Mouse (Mus musculus) limb, embryonic 14.5 days (tissue): ENCODE data around the gene Lyrm1. TPM values are rescaled to one million over a fixed set of nuclear protein-coding genes. Genes with fewer than 3 reads are reported as not detected.

Experiments
- ATAC-seq: fragments of 200-750 bp; cut with Nextera tagmentation; 2 replicates; pipeline ENCODE4 v1.8.0; 2017; ENCODE audit warnings: low read depth, moderate number of reproducible peaks, moderate TSS enrichment; ENCODE audit not compliant: low FRiP score
- DNase-seq: peaks from one replicate; pipeline ENCODE4 v3.0.0-alpha.2; 2015; ENCODE audit warnings: low spot score
- H3K27ac ChIP-seq: fragments of 300-500 bp; sonication (generic); replicated peaks from 2 replicates; pipeline ENCODE4 v1.5.1; 2014; ENCODE audit warnings: low read depth, mild to moderate bottlenecking, low read length, moderate library complexity, mixed read lengths
- H3K27me3 ChIP-seq: fragments of 300-500 bp; sonication (generic); 2 replicates; pipeline ENCODE4 v1.6.1; 2014; ENCODE audit warnings: low read length, mixed read lengths; ENCODE audit not compliant: control insufficient read depth, insufficient read depth
- H3K36me3 ChIP-seq: fragments of 300-500 bp; sonication (generic); 2 replicates; pipeline ENCODE4 v1.6.1; 2014; ENCODE audit warnings: mild to moderate bottlenecking, low read length, moderate library complexity, mixed read lengths; ENCODE audit not compliant: control insufficient read depth, insufficient read depth
- H3K4me1 ChIP-seq: fragments of 300-500 bp; sonication (generic); 2 replicates; pipeline ENCODE4 v1.6.1; 2014; ENCODE audit warnings: antibody characterized with exemption, low read length, mixed read lengths; ENCODE audit not compliant: control insufficient read depth, insufficient read depth
- H3K4me2 ChIP-seq: fragments of 300-500 bp; sonication (generic); replicated peaks from 2 replicates; pipeline ENCODE4 v1.6.1; 2014; ENCODE audit warnings: low read depth, mild to moderate bottlenecking, low read length, moderate library complexity; ENCODE audit not compliant: severe bottlenecking
- H3K4me3 ChIP-seq: fragments of 300-500 bp; sonication (generic); replicated peaks from 2 replicates; pipeline ENCODE4 v1.5.1; 2014; ENCODE audit warnings: low read length
- H3K9ac ChIP-seq: fragments of 300-500 bp; sonication (generic); 2 replicates; pipeline ENCODE4 v1.6.1; 2014; ENCODE audit warnings: mild to moderate bottlenecking, low read depth, low read length, moderate library complexity; ENCODE audit not compliant: severe bottlenecking
- H3K9me3 ChIP-seq: fragments of 300-500 bp; sonication (generic); 2 replicates; pipeline ENCODE4 v1.6.1; 2016; ENCODE audit warnings: low read length; ENCODE audit not compliant: control insufficient read depth
- POLR2A ChIP-seq: fragments of 200-500 bp; IDR thresholded peaks from 2 replicates; pipeline ENCODE4 v1.8.0; 2012; ENCODE audit warnings: inconsistent platforms, mild to moderate bottlenecking, moderate library complexity, borderline replicate concordance; ENCODE audit not compliant: insufficient read depth, insufficient read length; ENCODE audit errors: extremely low read depth
- WGBS: fragments of 180-500 bp; shearing (Covaris S2); extraction: QIAGEN DNeasy Blood & Tissue Kit; methylation state at CpG from one replicate; pipeline ENCODE4 v1.1.7; 2014; 5-methylcytosine and 5-hydroxymethylcytosine counted together
- polyA plus RNA-seq, 2 experiments: library from polyadenylated mRNA; depleted of rRNA in 1 of 2; stranded (reverse) in 1 of 2; unstranded in 1 of 2; fragments of >200 nt; fragmentation: Nextera tagmentation in 1 of 2; extraction: Ambion mirVana in 1 of 2; gene quantifications; 2 replicates each; pipeline versions ENCODE4 v1.2.1 to v1.2.3; 2012 to 2014

Lyrm1 gene
- polyA plus RNA-seq, 2 experiments: 5.2 to 9.5 TPM

- Histone ChIP-seq H3K27me3 (no peaks in the 10 kb centered on the region), H3K4me2 (no peak overlapping the region), H3K36me3 (peaks cover 6% of the 10 kb centered on the region; the same call in 1 of the 2 replicates), H3K4me3 (no peak overlapping the region), H3K27ac (no peak overlapping the region), H3K9ac (no peak overlapping the region), H3K9me3 (no peaks in the 10 kb centered on the region), H3K4me1 (no peaks in the 10 kb centered on the region)
- WGBS: 87% methylated on average over 2 of the region's 2 CpGs
- no peak for DNase-seq
- ATAC-seq: no peak
- no peak for TF ChIP-seq POLR2A
These were observed 14.4 kb upstream of the Lyrm1 start for GRCm38 (mm10) chr7:119881229-119881628.

DNA sequence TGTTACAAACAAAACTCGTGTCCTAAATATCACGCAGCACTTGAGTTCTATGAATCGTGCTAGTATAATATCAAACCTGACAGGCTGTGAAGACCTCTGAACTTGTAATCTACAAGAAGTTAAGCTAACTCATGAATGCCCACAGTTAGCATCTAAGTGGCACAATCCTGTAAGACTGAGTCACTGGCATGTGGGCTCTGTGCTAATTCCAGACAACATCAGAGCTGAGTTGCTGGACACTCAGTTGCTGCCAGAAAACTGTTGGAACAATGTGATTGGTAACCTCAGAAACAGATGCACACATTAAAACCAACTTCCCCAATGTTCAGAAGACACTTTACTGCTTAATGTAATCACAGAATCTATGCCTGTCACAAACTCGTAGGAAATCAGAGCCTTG, 7.8 kb upstream of the Lyrm1 start:
- Histone ChIP-seq H3K36me3 (no peaks in the 10 kb centered on the region), H3K9ac (no peak overlapping the region), H3K4me1 (no peaks in the 10 kb centered on the region), H3K27ac (no peak overlapping the region), H3K4me2 (no peak overlapping the region), H3K4me3 (no peak overlapping the region), H3K9me3 (no peaks in the 10 kb centered on the region), H3K27me3 (no peaks in the 10 kb centered on the region)
- no peak for TF ChIP-seq POLR2A
- ATAC-seq (no peak), DNase-seq (no peak)
- WGBS: 93% methylated on average over 4 of the region's 4 CpGs

DNA sequence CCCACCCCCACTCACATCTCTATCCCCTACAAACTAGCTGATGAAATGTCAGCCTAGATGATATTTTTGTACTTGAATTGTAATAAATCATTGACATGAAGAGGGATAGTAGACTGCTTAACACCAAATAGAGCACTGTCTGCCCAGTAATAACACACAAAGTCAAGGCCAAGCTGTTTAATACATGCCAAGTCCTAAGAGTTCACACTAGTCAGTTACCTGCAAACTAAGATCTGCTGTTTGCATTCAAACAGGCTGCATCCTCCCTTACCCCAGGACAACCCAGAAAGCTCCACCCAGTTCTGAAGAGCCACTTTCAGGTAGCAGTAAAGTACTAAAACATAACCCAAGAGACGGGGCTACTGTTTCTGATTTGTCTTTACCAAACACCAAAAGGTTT, 3.5 kb upstream of the Lyrm1 start:
- Histone ChIP-seq H3K9ac (no peak overlapping the region), H3K9me3 (no peaks in the 10 kb centered on the region), H3K4me1 (peaks cover 4% of the 10 kb centered on the region; the same call in 1 of the 2 replicates), H3K4me3 (no peak overlapping the region), H3K36me3 (no peaks in the 10 kb centered on the region), H3K4me2 (no peak overlapping the region), H3K27me3 (no peaks in the 10 kb centered on the region), H3K27ac (no peak overlapping the region)
- TF ChIP-seq POLR2A: no peak
- no peak for DNase-seq
- no peak for ATAC-seq
- 83% methylated on average over 1 of the region's 1 CpGs for WGBS

DNA sequence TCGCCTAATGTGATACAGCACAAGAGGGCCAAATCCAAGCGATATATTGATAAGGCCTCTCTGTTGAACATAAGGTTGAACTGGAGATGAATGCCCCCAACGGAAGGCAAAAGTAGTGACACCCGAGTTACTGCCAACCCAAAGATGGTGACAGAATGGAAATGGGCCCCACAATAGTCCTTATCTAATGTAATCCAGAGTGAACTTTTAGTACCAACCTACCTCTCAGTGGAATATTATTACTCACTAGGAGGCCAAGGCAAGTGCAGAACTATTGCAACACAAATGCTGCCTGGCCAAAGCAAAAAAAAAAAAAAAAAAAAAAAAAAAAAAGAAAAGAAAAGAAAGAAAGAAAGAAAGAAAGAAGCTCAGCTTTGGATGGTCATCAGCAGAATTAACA, 2.9 kb upstream of the Lyrm1 start:
- peaks cover 4% of the 10 kb centered on the region; the same call in 1 of the 2 replicates for H3K4me1 ChIP-seq
- no peak for ATAC-seq
- no peaks in the 10 kb centered on the region for H3K27me3 ChIP-seq
- H3K4me3 ChIP-seq: no peak overlapping the region
- TF ChIP-seq POLR2A: no peak
- no peak overlapping the region for H3K4me2 ChIP-seq
- H3K27ac ChIP-seq: no peak overlapping the region
- no peaks in the 10 kb centered on the region for H3K36me3 ChIP-seq
- WGBS: 95% methylated on average over 4 of the region's 4 CpGs
- no peak for DNase-seq
- H3K9me3 ChIP-seq: no peaks in the 10 kb centered on the region
- no peak overlapping the region for H3K9ac ChIP-seq

DNA sequence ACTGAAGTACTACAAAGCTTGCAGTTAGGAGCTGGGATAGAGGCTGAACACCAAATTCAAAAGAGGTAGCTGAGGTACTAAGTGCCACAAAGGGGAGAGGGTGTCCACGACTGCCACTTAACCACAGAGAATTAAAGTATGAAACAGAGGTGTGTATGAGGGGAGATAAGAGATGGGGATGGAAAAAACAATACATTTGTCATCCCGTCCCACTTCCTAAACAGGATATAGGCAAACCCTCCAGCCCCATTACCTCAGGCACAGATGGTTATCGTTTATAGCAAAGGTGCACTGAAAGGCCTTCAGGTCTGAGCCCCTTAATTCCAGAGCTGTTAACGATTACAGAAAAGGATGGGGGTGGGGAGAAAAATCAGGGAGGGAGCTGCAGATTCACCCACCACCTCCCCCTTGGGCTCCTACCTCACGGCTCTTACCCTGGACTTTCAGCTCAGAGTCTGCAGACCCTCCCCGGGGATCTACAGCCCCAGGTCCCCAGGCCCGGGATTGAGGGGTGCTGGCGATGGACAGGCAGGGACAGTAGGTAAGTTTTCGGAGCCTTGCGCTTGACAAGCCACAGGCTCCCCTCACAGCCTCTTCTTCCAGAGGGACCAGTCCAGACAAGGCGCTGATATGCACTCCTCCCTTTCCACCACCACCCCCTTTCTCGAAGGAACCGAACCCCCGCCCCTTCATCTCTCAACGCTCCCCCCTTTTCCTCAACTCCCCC, 680 bp upstream of the Lyrm1 start:
- Histone ChIP-seq H3K36me3 (no peaks in the 10 kb centered on the region), H3K4me1 (peaks cover 4% of the 10 kb centered on the region; the same call in 1 of the 2 replicates), H3K9ac (peak overlapping the region; percentile 83), H3K27ac (peak overlapping the region; percentile 95), H3K27me3 (no peaks in the 10 kb centered on the region), H3K4me2 (peak overlapping the region; percentile 69), H3K4me3 (peak overlapping the region; percentile 69), H3K9me3 (no peaks in the 10 kb centered on the region)
- peak; percentile 3 for DNase-seq
- 3% methylated on average over 14 of the region's 15 CpGs for WGBS
- no peak for ATAC-seq
- no peak for TF ChIP-seq POLR2A

DNA sequence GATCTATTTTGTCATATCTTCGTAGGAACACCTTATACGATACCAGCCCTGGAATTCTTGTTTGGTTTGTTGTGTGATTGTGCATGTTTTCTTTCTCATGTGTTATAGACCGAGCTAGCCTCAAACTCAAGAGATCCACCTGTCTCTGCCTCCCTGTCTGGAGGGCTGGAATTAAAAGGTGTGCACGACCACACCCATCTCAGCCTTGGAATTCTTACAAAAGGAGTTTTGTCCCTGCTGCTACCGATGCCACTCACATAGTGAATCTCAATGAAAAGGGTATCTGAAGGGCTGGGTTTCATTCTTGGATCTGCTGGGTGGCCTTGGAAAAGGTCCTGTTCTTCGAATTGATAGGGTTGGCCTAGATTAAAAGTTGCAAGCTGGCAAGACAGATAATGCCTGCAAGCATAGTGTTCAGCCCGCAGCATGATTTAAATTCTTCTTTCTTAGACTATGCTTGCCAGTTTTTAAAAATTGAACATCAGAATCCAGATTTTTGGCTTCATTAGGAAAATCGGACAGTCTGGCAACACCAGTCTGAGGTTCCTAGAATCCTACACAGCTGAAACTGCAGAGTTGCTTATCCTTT, 2.0 kb downstream of the Lyrm1 start:
- Histone ChIP-seq H3K4me3 (no peak overlapping the region), H3K36me3 (no peaks in the 10 kb centered on the region), H3K9me3 (no peaks in the 10 kb centered on the region), H3K9ac (no peak overlapping the region), H3K4me1 (peaks cover 4% of the 10 kb centered on the region; the same call in 1 of the 2 replicates), H3K27me3 (no peaks in the 10 kb centered on the region), H3K4me2 (no peak overlapping the region), H3K27ac (no peak overlapping the region)
- ATAC-seq (no peak), DNase-seq (no peak)
- TF ChIP-seq POLR2A: no peak
- 94% methylated on average over 8 of the region's 8 CpGs for WGBS
